Mouse (Mus musculus) testis, adult 2 months (tissue): Measurements from ENCODE around the gene Gm11077.

Source experiments
- CTCF ChIP-seq: fragments of 200-500 bp; IDR thresholded peaks from 2 replicates; pipeline ENCODE4 v1.5.1; 2012; ENCODE audit warnings: low read depth, mild to moderate bottlenecking, inconsistent platforms, low read length, moderate library complexity; ENCODE audit not compliant: control insufficient read depth, insufficient read depth, insufficient replicate concordance
- POLR2A ChIP-seq: fragments of 200-500 bp; IDR thresholded peaks from 2 replicates; pipeline ENCODE4 v1.6.1; 2012; ENCODE audit warnings: low read depth, mild to moderate bottlenecking, inconsistent platforms, low read length, moderate library complexity; ENCODE audit not compliant: control insufficient read depth

DNA sequence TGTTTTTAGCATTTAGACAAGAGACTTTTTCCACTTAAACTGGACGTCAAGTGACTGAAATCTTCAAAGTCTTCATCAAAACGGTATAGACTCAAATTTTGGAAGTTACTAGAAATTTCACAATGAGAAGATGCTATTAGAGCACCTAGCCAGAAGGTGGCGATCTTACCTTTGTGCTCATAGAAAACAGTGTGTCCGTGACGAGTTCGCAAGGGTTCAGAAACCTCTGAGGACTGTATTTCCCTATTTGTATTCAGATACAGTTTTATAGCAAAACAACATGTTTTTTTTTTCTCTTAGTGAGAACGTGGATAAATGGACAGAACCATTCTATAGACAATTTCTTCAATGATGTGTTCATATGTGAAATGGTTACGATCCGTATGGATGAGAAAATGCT, 37.3 kb downstream of the Gm11077 start:
- no peak for TF ChIP-seq CTCF
- TF ChIP-seq POLR2A, result no peak
